ENCODE assay signal across 8 mouse cellular contexts in the genomic region with DNA sequence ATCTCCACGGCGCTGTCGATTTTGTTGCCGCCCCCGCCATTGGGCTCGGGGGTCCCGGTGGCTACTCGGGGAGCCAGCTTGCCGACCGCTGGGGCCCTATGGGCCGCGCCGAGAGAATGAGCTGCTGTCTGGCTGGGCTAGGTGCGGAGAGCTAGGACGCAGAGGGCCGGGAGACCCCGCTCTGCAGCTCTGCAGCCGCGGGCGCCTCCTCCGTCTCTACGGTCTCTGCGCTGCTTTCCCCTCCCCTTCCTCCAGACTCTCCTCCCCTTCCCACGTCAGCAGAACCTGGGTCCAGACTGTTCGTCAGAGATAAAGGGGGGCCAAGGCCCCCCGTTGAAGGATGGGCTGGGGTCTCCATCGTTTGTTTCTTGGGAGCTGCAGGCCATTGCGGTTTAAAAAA. TPM values are rescaled to one million over a fixed set of nuclear protein-coding genes. Genes with fewer than 3 reads are reported as not detected.
A peak's percentile ranks its signal among the peaks of the same experiment; 100 is the strongest.
DNase-seq lines count a peak whose midpoint lies in the region; ATAC-seq and TF ChIP-seq lines count a peak whose summit lies in the region.

A gene (minus strand): TSS at position 247 of the 400 bp plus-strand sequence.

- H3K27ac ChIP-seq in bone marrow macrophage, adult 2 months (ENCODE audit: insufficient read depth, low read depth, low read length), result no peak within 1 kb of the TSS
- no peak within 1 kb of the TSS for H3K27ac ChIP-seq in embryonic fibroblast, embryonic 13.5 days (ENCODE audit: insufficient read depth, low read length)
- H3K27ac ChIP-seq in heart, embryonic 12.5 days (ENCODE audit: poor library complexity, severe bottlenecking), result peak within 1 kb of the TSS; percentile 74
- peak within 1 kb of the TSS; percentile 84 for H3K27ac ChIP-seq in kidney, embryonic 15.5 days
- peak within 1 kb of the TSS; percentile 91 for H3K27ac ChIP-seq in limb, embryonic 13.5 days
- peak within 1 kb of the TSS; percentile 90 for H3K27ac ChIP-seq in midbrain, embryonic 13.5 days

- peak; percentile 72 for DNase-seq in CD4-positive, CD25-positive, alpha-beta regulatory T cell, adult 2 months (ENCODE audit: low read depth, low spot score)
- peak; percentile 30 to 50 for DNase-seq in spleen, postnatal 36 days (ENCODE audit: low spot score in 2 of 2)

- H3K4me3 ChIP-seq in bone marrow macrophage, adult 2 months (ENCODE audit: insufficient read depth, low read length), result peak within 1 kb of the TSS; percentile 53
- peak within 1 kb of the TSS; percentile 67 for H3K4me3 ChIP-seq in embryonic fibroblast, embryonic 13.5 days (ENCODE audit: insufficient read depth, low read length)
- H3K4me3 ChIP-seq in heart, embryonic 12.5 days, result peak within 1 kb of the TSS; percentile 92
- H3K4me3 ChIP-seq in kidney, embryonic 15.5 days (replicated peaks), result peak within 1 kb of the TSS; percentile 92
- H3K4me3 ChIP-seq in limb, embryonic 13.5 days, result peak within 1 kb of the TSS; percentile 91
- peak within 1 kb of the TSS; percentile 79 for H3K4me3 ChIP-seq in midbrain, embryonic 13.5 days (replicated peaks)

- H3K4me1 ChIP-seq in bone marrow macrophage, adult 2 months (ENCODE audit: control insufficient read depth, insufficient read depth, low read length), result no peaks in the 10 kb centered on the region
- H3K4me1 ChIP-seq in embryonic fibroblast, embryonic 13.5 days (ENCODE audit: control insufficient read depth, insufficient read depth, low read length), result no peaks in the 10 kb centered on the region
- H3K4me1 ChIP-seq in heart, embryonic 12.5 days (replicated peaks), result peaks cover 33% of the 10 kb centered on the region
- H3K4me1 ChIP-seq in kidney, embryonic 15.5 days, result peaks cover 33% of the 10 kb centered on the region
- H3K4me1 ChIP-seq in limb, embryonic 13.5 days, result peaks cover 31% of the 10 kb centered on the region
- peaks cover 48% of the 10 kb centered on the region for H3K4me1 ChIP-seq in midbrain, embryonic 13.5 days (replicated peaks)

- ATAC-seq in heart, embryonic 12.5 days (ENCODE audit: insufficient number of reproducible peaks, low FRiP score), result peak; percentile 81
- peak; percentile 94 for ATAC-seq in kidney, embryonic 15.5 days (replicated peaks; ENCODE audit: low FRiP score)
- ATAC-seq in limb, embryonic 13.5 days (ENCODE audit: low FRiP score, low read depth), result peak; percentile 93
- ATAC-seq in midbrain, embryonic 13.5 days, result peak; percentile 98

- peak within 1 kb of the TSS; percentile 99 for H3K4me2 ChIP-seq in heart, embryonic 12.5 days
- H3K4me2 ChIP-seq in kidney, embryonic 15.5 days, result peak within 1 kb of the TSS; percentile 97
- peak within 1 kb of the TSS; percentile 96 for H3K4me2 ChIP-seq in limb, embryonic 13.5 days (replicated peaks)
- H3K4me2 ChIP-seq in midbrain, embryonic 13.5 days (replicated peaks), result peak within 1 kb of the TSS; percentile 92

- under 1% methylated on average over 28 of the region's 28 CpGs for WGBS in heart, embryonic 12.5 days
- under 1% methylated on average over 28 of the region's 28 CpGs for WGBS in kidney, embryonic 15.5 days
- under 1% methylated on average over 28 of the region's 28 CpGs for WGBS in limb, embryonic 13.5 days
- WGBS in midbrain, embryonic 13.5 days, result under 1% methylated on average over 28 of the region's 28 CpGs

- H3K9ac ChIP-seq in heart, embryonic 12.5 days, result peak within 1 kb of the TSS; percentile 93
- H3K9ac ChIP-seq in kidney, embryonic 15.5 days, result peak within 1 kb of the TSS; percentile 91
- H3K9ac ChIP-seq in limb, embryonic 13.5 days, result peak within 1 kb of the TSS; percentile 96
- H3K9ac ChIP-seq in midbrain, embryonic 13.5 days (replicated peaks), result peak within 1 kb of the TSS; percentile 97

- peaks cover 27% of the 10 kb centered on the region for H3K36me3 ChIP-seq in heart, embryonic 12.5 days
- peaks cover 51% of the 10 kb centered on the region for H3K36me3 ChIP-seq in kidney, embryonic 15.5 days
- H3K36me3 ChIP-seq in limb, embryonic 13.5 days, result peaks cover 67% of the 10 kb centered on the region
- H3K36me3 ChIP-seq in midbrain, embryonic 13.5 days, result peaks cover 51% of the 10 kb centered on the region

- no peak for TF ChIP-seq CTCF in bone marrow macrophage, adult 2 months (IDR thresholded peaks at IDR 0.05; ENCODE audit: low read depth, low read length)
- no peak for TF ChIP-seq CTCF in embryonic fibroblast, embryonic 13.5 days (IDR thresholded peaks at IDR 0.05; ENCODE audit: borderline replicate concordance, insufficient read depth, low read length)

- no peaks in the 10 kb centered on the region for H3K9me3 ChIP-seq in heart, embryonic 12.5 days (replicated peaks)
- H3K9me3 ChIP-seq in kidney, embryonic 15.5 days (replicated peaks), result no peaks in the 10 kb centered on the region
- H3K9me3 ChIP-seq in limb, embryonic 13.5 days, result no peaks in the 10 kb centered on the region
- H3K9me3 ChIP-seq in midbrain, embryonic 13.5 days, result no peaks in the 10 kb centered on the region

- TF ChIP-seq POLR2A in bone marrow macrophage, adult 2 months (IDR thresholded peaks at IDR 0.05; ENCODE audit: borderline replicate concordance, low read depth, low read length), result no peak
- TF ChIP-seq POLR2A in embryonic fibroblast, embryonic 13.5 days (IDR thresholded peaks at IDR 0.05; ENCODE audit: low read depth, low read length), result peak; percentile 96

- H3K27me3 ChIP-seq in heart, embryonic 12.5 days (replicated peaks), result peaks cover 8% of the 10 kb centered on the region; the same call in 1 of the 2 replicates
- no peaks in the 10 kb centered on the region for H3K27me3 ChIP-seq in kidney, embryonic 15.5 days
- no peaks in the 10 kb centered on the region for H3K27me3 ChIP-seq in limb, embryonic 13.5 days
- no peaks in the 10 kb centered on the region for H3K27me3 ChIP-seq in midbrain, embryonic 13.5 days

RNA-seq across cellular contexts. Expression of the gene that starts here (rescaled TPM):
- 0.32 and 1.8 TPM in 2 replicates for polyA plus RNA-seq in bone marrow macrophage, adult 2 months (2012; ENCODE audit: insufficient read depth, insufficient read length, missing spikeins)
- polyA plus RNA-seq in embryonic fibroblast, embryonic 13.5 days (2011; ENCODE audit: insufficient read length, low read depth, missing spikeins), result 17.7 and 20.9 TPM in 2 replicates
- polyA plus RNA-seq in heart, embryonic 12.5 days (2016; fragmentation: Nextera tagmentation; extraction: Ambion mirVana), result 47.1 and 50.8 TPM in 2 replicates
- polyA plus RNA-seq in kidney, embryonic 15.5 days (2015; fragmentation: Nextera tagmentation; extraction: Ambion mirVana), result 47.6 and 53.8 TPM in 2 replicates
- polyA plus RNA-seq in limb, embryonic 13.5 days (2015; fragmentation: Nextera tagmentation; extraction: Ambion mirVana), result 79.1 and 86.2 TPM in 2 replicates
- polyA plus RNA-seq in midbrain, embryonic 13.5 days (2015; fragmentation: Nextera tagmentation; extraction: Ambion mirVana), result 119 and 158 TPM in 2 replicates

Comparison
In these comparisons a context has a peak if more than half of its experiments do, and no peak if none do; other contexts are left out.
1. H3K27ac ChIP-seq: peak in heart, embryonic 12.5 days (single experiment), kidney, embryonic 15.5 days (single experiment), limb, embryonic 13.5 days (single experiment) and midbrain, embryonic 13.5 days (single experiment); none in bone marrow macrophage, adult 2 months (single experiment) and embryonic fibroblast, embryonic 13.5 days (single experiment).
2. Peak in every context shown above with its lines, with median percentiles within 50 percentile points of each other: H3K4me3 ChIP-seq, ATAC-seq, H3K4me2 ChIP-seq and H3K9ac ChIP-seq.